Mouse (Mus musculus) cerebral cortex, adult 2 months (tissue): Measurements from ENCODE around the gene Rab12.

ENCODE experiments used
- WGBS: fragments of 180-500 bp; shearing (Covaris S2); methylation state at CpG from one replicate; pipeline ENCODE4 v1.1.7; 2018; 5-methylcytosine and 5-hydroxymethylcytosine counted together

Rab12 gene

DNA sequence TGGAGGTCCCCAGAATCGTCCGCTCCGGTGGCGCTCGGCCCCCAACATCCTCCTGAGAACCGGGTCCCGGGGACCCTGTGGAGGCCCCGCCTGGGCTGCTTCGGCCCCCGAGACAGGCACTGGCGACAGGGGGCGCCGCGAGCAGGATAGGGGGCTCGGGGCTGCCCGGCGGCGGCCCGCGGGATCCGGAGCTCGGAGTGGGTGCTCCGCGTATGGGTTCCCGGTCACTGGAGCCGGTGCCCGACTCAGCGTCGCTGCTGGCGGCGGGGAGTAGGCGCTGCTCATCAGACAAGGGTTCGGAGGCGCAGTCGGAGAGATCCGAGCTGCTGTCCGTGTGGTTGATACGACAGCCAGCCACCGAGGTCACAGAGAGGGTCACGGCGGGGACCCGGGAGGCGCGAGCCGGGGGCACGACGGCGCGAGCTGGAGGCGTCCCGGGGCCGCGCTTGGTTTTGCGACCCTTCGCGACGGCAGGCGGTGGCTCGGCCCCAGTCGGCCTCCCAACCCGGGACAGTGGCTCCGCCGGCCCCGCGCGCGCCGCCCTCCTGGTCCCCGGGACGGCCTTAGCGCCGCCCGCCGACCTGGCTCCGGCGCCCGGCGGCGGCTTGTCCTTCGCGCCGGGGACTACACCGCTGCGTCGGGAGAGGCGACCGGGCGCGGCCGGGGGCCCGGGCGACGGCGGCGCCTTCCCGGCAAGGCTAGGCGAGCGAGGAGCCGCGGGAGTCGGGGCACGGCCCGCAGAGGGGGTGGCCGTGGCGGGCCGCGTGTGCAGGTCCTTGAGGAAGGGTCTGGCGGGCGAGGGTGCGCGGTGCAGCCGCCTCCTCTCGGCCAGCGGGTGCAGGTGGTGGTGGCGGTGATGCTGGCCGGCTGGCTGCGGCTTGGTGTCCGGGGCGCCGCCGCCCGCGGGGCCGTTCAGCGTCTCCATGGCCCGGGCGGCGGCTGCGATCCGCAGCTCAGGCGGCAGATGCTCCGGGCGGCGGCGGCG lies 70.8 kb downstream of the Rab12 start:
- under 1% methylated on average over 128 of the region's 136 CpGs for WGBS

DNA sequence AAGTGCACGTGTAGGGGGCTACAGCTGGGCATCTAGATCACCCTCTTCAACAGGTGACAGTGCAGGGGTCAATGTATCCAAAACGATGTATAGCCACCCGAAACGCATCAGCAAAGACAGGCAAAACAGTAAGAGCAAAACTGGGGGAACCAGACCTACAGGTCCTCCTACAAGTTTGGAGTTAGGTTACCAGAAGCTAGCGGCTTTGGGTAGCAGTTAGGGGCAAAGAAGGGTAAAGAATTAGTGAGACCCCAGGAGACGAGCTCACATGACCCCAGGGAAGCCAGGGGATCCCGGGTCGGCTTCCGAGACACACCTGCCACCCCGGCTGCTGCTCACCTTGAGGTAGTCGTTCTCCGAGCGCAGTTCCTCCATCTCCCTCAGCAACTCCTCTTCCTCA lies 71.6 kb downstream of the Rab12 start:
- whole genome bisulfite sequencing, result 6% methylated on average over 13 of the region's 13 CpGs

DNA sequence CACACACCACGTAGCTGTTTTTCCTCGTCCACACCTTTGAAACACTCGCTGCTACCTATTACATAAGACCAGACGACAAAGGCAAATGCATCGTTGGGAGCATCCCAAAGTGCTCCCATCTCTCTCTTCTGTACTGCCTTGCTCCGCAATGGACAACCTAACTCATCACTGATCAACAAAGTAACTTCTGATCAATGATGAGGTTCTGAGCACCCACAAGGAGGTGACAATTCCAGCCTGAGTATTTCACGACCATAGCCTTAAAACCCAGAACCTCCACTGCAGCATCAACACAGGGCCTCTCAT lies 72.6 kb downstream of the Rab12 start:
- 41% methylated on average over 7 of the region's 7 CpGs for WGBS

DNA sequence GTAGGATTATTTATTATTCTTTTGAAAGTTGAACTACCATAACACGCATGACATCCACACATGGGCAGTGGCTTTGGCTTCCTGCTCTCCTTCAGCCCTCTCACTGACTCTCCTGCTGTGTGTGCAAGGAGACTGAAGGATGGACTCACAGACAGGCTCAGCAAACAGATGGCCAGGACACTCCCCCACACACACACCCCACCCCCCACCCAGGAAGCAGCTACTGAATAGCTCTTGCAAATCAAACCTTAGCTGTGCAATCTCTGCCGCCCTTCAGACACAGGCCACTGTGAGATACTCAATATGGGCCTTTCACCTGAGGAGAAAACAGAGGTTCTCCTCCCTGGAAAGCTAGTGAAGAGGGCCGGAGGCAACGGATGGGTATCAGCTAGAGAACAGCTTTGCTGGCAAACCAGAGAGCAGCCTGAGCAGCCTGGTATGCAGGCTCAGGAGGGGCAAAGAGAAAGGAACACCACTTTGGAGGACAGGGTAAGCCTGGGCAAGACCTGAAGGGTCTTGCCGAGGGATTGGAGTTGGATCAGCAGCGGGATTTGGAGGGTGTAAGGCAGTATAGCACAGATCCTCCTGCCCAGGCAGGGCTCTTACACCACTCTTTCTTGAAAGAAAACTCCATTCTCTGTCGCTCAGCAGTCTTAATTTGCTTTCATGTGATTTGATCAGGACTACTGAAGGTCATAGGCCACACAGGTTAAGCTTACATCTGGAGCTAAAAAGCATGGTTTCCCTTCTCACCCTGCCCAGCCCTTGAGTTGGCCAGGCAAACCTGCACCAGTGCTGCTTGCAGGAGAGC lies 73.1 kb downstream of the Rab12 start:
- 35% methylated on average over 7 of the region's 7 CpGs for WGBS
